Mouse (Mus musculus): ENCODE data around the gene Usp30.
A peak's percentile ranks its signal among the peaks of the same experiment; 100 is the strongest.

The Usp30 gene

GRCm38 (mm10) chr5:114066601-114067000 lies 1.3 kb downstream of the Usp30 start:
- DNase-seq (ENCODE audit: low read depth, low spot score) = no peak

- DNase-seq (ENCODE audit: low read depth, low spot score) = no peak
Measured at GRCm38 (mm10) chr5:114067543-114067942, 2.3 kb downstream of the Usp30 start.

- no peak for DNase-seq (ENCODE audit: low read depth, low spot score)
Measured at GRCm38 (mm10) chr5:114067982-114068381, 2.7 kb downstream of the Usp30 start.

- DNase-seq (ENCODE audit: low read depth, low spot score) = no peak
Measured at GRCm38 (mm10) chr5:114070858-114071257, 5.6 kb downstream of the Usp30 start.

- DNase-seq (ENCODE audit: low read depth, low spot score) = no peak
Measured at GRCm38 (mm10) chr5:114072262-114072661, 7.0 kb downstream of the Usp30 start.

- no peak for DNase-seq (ENCODE audit: low read depth, low spot score)
Measured at GRCm38 (mm10) chr5:114077009-114077408, 11.7 kb downstream of the Usp30 start.

GRCm38 (mm10) chr5:114085501-114085900 lies 20.2 kb downstream of the Usp30 start:
- DNase-seq (ENCODE audit: low read depth, low spot score) = no peak

- peak; percentile 75 for DNase-seq (ENCODE audit: low read depth, low spot score)
Measured at GRCm38 (mm10) chr5:114087875-114088480, 22.7 kb downstream of the Usp30 start.

- DNase-seq (ENCODE audit: low read depth, low spot score) = no peak
Measured at GRCm38 (mm10) chr5:114090421-114091013, 25.3 kb downstream of the Usp30 start.

- DNase-seq (ENCODE audit: low read depth, low spot score) = peak; percentile 46
Measured at GRCm38 (mm10) chr5:114091057-114091807, 26.0 kb downstream of the Usp30 start, which contains the start of gene Svop. Gene Svop (minus strand): TSS chr5:114091570.

GRCm38 (mm10) chr5:114099709-114100389 lies 34.6 kb downstream of the Usp30 start:
- DNase-seq (ENCODE audit: low read depth, low spot score) = peak; percentile 86

- DNase-seq (ENCODE audit: low read depth, low spot score) = no peak
Measured at GRCm38 (mm10) chr5:114100390-114101099, 35.3 kb downstream of the Usp30 start.

- no peak for DNase-seq (ENCODE audit: low read depth, low spot score)
Measured at GRCm38 (mm10) chr5:114101873-114102272, 36.6 kb downstream of the Usp30 start.

- no peak for DNase-seq (ENCODE audit: low read depth, low spot score)
Measured at GRCm38 (mm10) chr5:114102807-114103206, 37.5 kb downstream of the Usp30 start.

GRCm38 (mm10) chr5:114106391-114106935 lies 41.2 kb downstream of the Usp30 start:
- no peak for DNase-seq (ENCODE audit: low read depth, low spot score)

- no peak for DNase-seq (ENCODE audit: low read depth, low spot score)
Measured at GRCm38 (mm10) chr5:114113334-114113733, 48.1 kb downstream of the Usp30 start.

- no peak for DNase-seq (ENCODE audit: low read depth, low spot score)
Measured at GRCm38 (mm10) chr5:114115030-114115429, 49.8 kb downstream of the Usp30 start.

GRCm38 (mm10) chr5:114116586-114116985 lies 51.3 kb downstream of the Usp30 start:
- DNase-seq (ENCODE audit: low read depth, low spot score) = no peak

GRCm38 (mm10) chr5:114119806-114120205 lies 54.5 kb downstream of the Usp30 start:
- DNase-seq (ENCODE audit: low read depth, low spot score) = no peak

GRCm38 (mm10) chr5:114126008-114126407 lies 60.7 kb downstream of the Usp30 start:
- DNase-seq (ENCODE audit: low read depth, low spot score) = no peak
